ENCODE assay signal across 17 mouse cellular contexts in the genomic region with DNA sequence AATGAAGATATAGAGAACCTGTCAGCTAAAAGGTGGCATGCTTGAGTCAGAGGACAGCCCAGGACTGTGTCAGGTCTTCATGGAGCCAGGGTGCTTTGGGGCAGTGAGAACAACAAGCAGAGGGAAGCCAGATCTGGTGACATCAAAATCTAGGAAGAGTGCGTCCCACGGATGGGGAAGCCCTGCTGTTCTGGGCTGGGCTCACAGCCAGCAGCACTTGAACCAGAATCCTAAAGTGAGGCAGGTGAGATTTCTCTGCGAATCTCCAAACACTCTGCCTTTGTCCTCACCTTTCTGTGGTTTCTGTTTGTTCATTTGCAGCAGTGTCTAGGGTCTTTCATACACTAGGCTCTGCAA.
DNase-seq lines count a peak whose midpoint lies in the region; ATAC-seq and TF ChIP-seq lines count a peak whose summit lies in the region.
"Had no signal": no experiment of that assay in that cellular context is flagged by ENCODE, and none has a peak within 500 bp of the region (broad histone marks: within the 10 kb centered on the region; RNA-seq: fewer than 3 reads in every experiment).

No protein-coding gene starts in this region.

- no peaks in the 10 kb centered on the region for H3K27me3 ChIP-seq in forebrain, embryonic 10.5 days (ENCODE audit: poor library complexity, severe bottlenecking)
- no peaks in the 10 kb centered on the region for H3K27me3 ChIP-seq in forebrain, embryonic 11.5 days (ENCODE audit: control insufficient read depth, insufficient read depth, low read length)
- H3K27me3 ChIP-seq in limb, embryonic 15.5 days: no peaks in the 10 kb centered on the region
- no peaks in the 10 kb centered on the region for H3K27me3 ChIP-seq in hindbrain, embryonic 11.5 days (ENCODE audit: control insufficient read depth, insufficient read depth, low read length)
- H3K27me3 ChIP-seq: embryonic facial prominence, embryonic 15.5 days; heart, embryonic 12.5 days; liver, embryonic 15.5 days; midbrain, embryonic 15.5 days had no signal

- peaks cover 23% of the 10 kb centered on the region for H3K36me3 ChIP-seq in forebrain, embryonic 10.5 days (replicated peaks)
- no peaks in the 10 kb centered on the region for H3K36me3 ChIP-seq in forebrain, embryonic 11.5 days (ENCODE audit: control insufficient read depth, insufficient read depth, low read length)
- H3K36me3 ChIP-seq in limb, embryonic 15.5 days: peaks cover 18% of the 10 kb centered on the region; the same call in 1 of the 2 replicates
- no peaks in the 10 kb centered on the region for H3K36me3 ChIP-seq in hindbrain, embryonic 11.5 days (ENCODE audit: control insufficient read depth, insufficient read depth, low read length)
- H3K36me3 ChIP-seq: liver, embryonic 15.5 days; midbrain, embryonic 15.5 days had no signal

- H3K4me3 ChIP-seq in forebrain, embryonic 10.5 days: no peak overlapping the region
- no peak overlapping the region for H3K4me3 ChIP-seq in forebrain, embryonic 11.5 days (ENCODE audit: low read depth, low read length)
- no peak overlapping the region for H3K4me3 ChIP-seq in layer of hippocampus, adult 2 months
- no peak overlapping the region for H3K4me3 ChIP-seq in limb, embryonic 15.5 days
- H3K4me3 ChIP-seq in hindbrain, embryonic 11.5 days (ENCODE audit: low read depth, low read length): no peak overlapping the region
- H3K4me3 ChIP-seq: embryonic facial prominence, embryonic 15.5 days; heart, embryonic 12.5 days; liver, embryonic 15.5 days; midbrain, embryonic 15.5 days had no signal

- H3K9ac ChIP-seq in forebrain, embryonic 11.5 days (ENCODE audit: low read length): no peak overlapping the region
- no peak overlapping the region for H3K9ac ChIP-seq in limb, embryonic 15.5 days
- no peak overlapping the region for H3K9ac ChIP-seq in hindbrain, embryonic 11.5 days (ENCODE audit: low read depth, low read length)
- H3K9ac ChIP-seq: embryonic facial prominence, embryonic 15.5 days; heart, embryonic 12.5 days; liver, embryonic 15.5 days; midbrain, embryonic 15.5 days had no signal

- H3K9me3 ChIP-seq in forebrain, embryonic 10.5 days: no peaks in the 10 kb centered on the region
- H3K9me3 ChIP-seq in forebrain, embryonic 11.5 days (ENCODE audit: control insufficient read depth, low read length): no peaks in the 10 kb centered on the region
- no peaks in the 10 kb centered on the region for H3K9me3 ChIP-seq in limb, embryonic 15.5 days
- H3K9me3 ChIP-seq in hindbrain, embryonic 11.5 days (ENCODE audit: control insufficient read depth, low read length): no peaks in the 10 kb centered on the region
- H3K9me3 ChIP-seq: embryonic facial prominence, embryonic 15.5 days; heart, embryonic 12.5 days; liver, embryonic 15.5 days; midbrain, embryonic 15.5 days had no signal

- 85% methylated on average over 3 of the region's 3 CpGs for WGBS in forebrain, embryonic 10.5 days
- WGBS in forebrain, embryonic 11.5 days: 67% methylated on average over 3 of the region's 3 CpGs
- WGBS in limb, embryonic 15.5 days: 42% methylated on average over 3 of the region's 3 CpGs
- WGBS in hindbrain, embryonic 11.5 days: 79% methylated on average over 3 of the region's 3 CpGs

- 0 out of 2 replicates have a peak overlapping the region, but pooled peaks have one; percentile 25 for H3K27ac ChIP-seq in forebrain, embryonic 10.5 days
- no peak overlapping the region for H3K27ac ChIP-seq in forebrain, embryonic 11.5 days (ENCODE audit: low read depth, low read length)
- H3K27ac ChIP-seq in layer of hippocampus, adult 2 months: peak overlapping the region; percentile 51
- 0 out of 2 replicates have a peak overlapping the region, but pooled peaks have one; percentile 33 for H3K27ac ChIP-seq in limb, embryonic 15.5 days
- H3K27ac ChIP-seq in hindbrain, embryonic 11.5 days (ENCODE audit: low read depth, low read length): no peak overlapping the region
- H3K27ac ChIP-seq: embryonic facial prominence, embryonic 15.5 days; liver, embryonic 15.5 days had no signal

- intact Hi-C loops in gastrocnemius, postnatal 36 days (cut with DNase I): no loop called here

- DNase-seq in forebrain, embryonic 10.5 days (ENCODE audit: extremely low spot score, low spot score): no peak
- no peak for DNase-seq in forebrain, embryonic 11.5 days (ENCODE audit: low spot score)
- no peak for DNase-seq in layer of hippocampus, adult 2 months (ENCODE audit: low spot score in 2 of 2)
- DNase-seq in layer of hippocampus, postnatal 14 days (ENCODE audit: low spot score in 2 of 2): no peak
- DNase-seq in cerebellum, adult 9-10 months: peak; percentile 55
- DNase-seq in gastrocnemius, postnatal 36 days: no peak
- DNase-seq in hindbrain, embryonic 11.5 days (ENCODE audit: low spot score): no peak
- DNase-seq: adrenal gland, postnatal 14 days; gastrocnemius, postnatal 10 days; heart, postnatal 4 days; kidney, adult 18-20 months had no signal

- peaks cover 25% of the 10 kb centered on the region for H3K4me1 ChIP-seq in forebrain, embryonic 10.5 days
- H3K4me1 ChIP-seq in forebrain, embryonic 11.5 days (replicated peaks; ENCODE audit: control insufficient read depth, insufficient read depth, low read length): peaks cover 2% of the 10 kb centered on the region; the same call in 1 of the 2 replicates
- H3K4me1 ChIP-seq in limb, embryonic 15.5 days: peaks cover 40% of the 10 kb centered on the region
- H3K4me1 ChIP-seq in hindbrain, embryonic 11.5 days (replicated peaks; ENCODE audit: control insufficient read depth, insufficient read depth, low read length): no peaks in the 10 kb centered on the region
- H3K4me1 ChIP-seq: liver, embryonic 15.5 days; midbrain, embryonic 15.5 days had no signal

- H3K4me2 ChIP-seq in forebrain, embryonic 11.5 days (ENCODE audit: low read depth, low read length, severe bottlenecking): no peak overlapping the region
- no peak overlapping the region for H3K4me2 ChIP-seq in limb, embryonic 15.5 days
- H3K4me2 ChIP-seq in hindbrain, embryonic 11.5 days (replicated peaks; ENCODE audit: low read depth, low read length): no peak overlapping the region
- H3K4me2 ChIP-seq: embryonic facial prominence, embryonic 15.5 days; heart, embryonic 12.5 days; liver, embryonic 15.5 days; midbrain, embryonic 15.5 days had no signal

- no peak for ATAC-seq in forebrain, embryonic 11.5 days (replicated peaks; ENCODE audit: low FRiP score)
- no peak for ATAC-seq in limb, embryonic 15.5 days (ENCODE audit: insufficient number of reproducible peaks, low FRiP score, low TSS enrichment, low read depth)
- no peak for ATAC-seq in hindbrain, embryonic 11.5 days (ENCODE audit: low FRiP score)
- ATAC-seq: lung, postnatal 0 days had no signal

- no peak for TF ChIP-seq CTCF in layer of hippocampus, adult 2 months (conservative IDR thresholded peaks at IDR 0.05)

Comparison
In these comparisons a context has a peak if more than half of its experiments do, and no peak if none do; other contexts are left out.
1. H3K27ac ChIP-seq: peak in forebrain, embryonic 10.5 days (single experiment), layer of hippocampus, adult 2 months (single experiment) and limb, embryonic 15.5 days (single experiment); none in forebrain, embryonic 11.5 days (single experiment) and hindbrain, embryonic 11.5 days (single experiment).